Mouse (Mus musculus): ENCODE data around the gene Ccdc22.

GRCm38 (mm10) chrX:7553474-7553873 lies 51.8 kb downstream of the Ccdc22 start:
- TF ChIP-seq CTCF (IDR thresholded peaks at IDR 0.05) (no peak), EP300 (IDR thresholded peaks at IDR 0.05) (no peak)
